Mouse (Mus musculus): Measurements from ENCODE around the gene Nrros. TPM values are rescaled to one million over a fixed set of nuclear protein-coding genes. Genes with fewer than 3 reads are reported as not detected.

Nrros gene
- total RNA-seq, 4 experiments from 2014 or later, result 5.5 to 9.9 (median 8.4) TPM

- no peak for DNase-seq
Measured at GRCm38 (mm10) chr16:32160742-32161323, 4.6 kb downstream of the Nrros start.

GRCm38 (mm10) chr16:32158966-32159365, 6.4 kb downstream of the Nrros start:
- no peak for DNase-seq

- DNase-seq, result no peak
Measured at GRCm38 (mm10) chr16:32157369-32157768, 8.0 kb downstream of the Nrros start.

- DNase-seq, result no peak
Measured at GRCm38 (mm10) chr16:32156719-32157118, 8.7 kb downstream of the Nrros start.

GRCm38 (mm10) chr16:32154437-32154836, 11.0 kb downstream of the Nrros start:
- peak; percentile 82 for DNase-seq

- no peak for DNase-seq
Measured at GRCm38 (mm10) chr16:32153976-32154375, 11.4 kb downstream of the Nrros start.

GRCm38 (mm10) chr16:32147589-32148207, 17.7 kb downstream of the Nrros start:
- DNase-seq, result no peak

- DNase-seq, result no peak
Measured at GRCm38 (mm10) chr16:32144592-32144991, 20.8 kb downstream of the Nrros start.

- no peak for DNase-seq
Measured at GRCm38 (mm10) chr16:32143766-32144165, 21.6 kb downstream of the Nrros start.

GRCm38 (mm10) chr16:32138954-32139353, 26.4 kb downstream of the Nrros start:
- DNase-seq, result no peak

GRCm38 (mm10) chr16:32135842-32136357, 29.5 kb downstream of the Nrros start:
- DNase-seq, result no peak

GRCm38 (mm10) chr16:32133148-32133547, 32.2 kb downstream of the Nrros start:
- no peak for DNase-seq

GRCm38 (mm10) chr16:32130190-32130826, 35.1 kb downstream of the Nrros start:
- DNase-seq, result no peak

GRCm38 (mm10) chr16:32129449-32130189, 35.8 kb downstream of the Nrros start:
- DNase-seq, result no peak

- no peak for DNase-seq
Measured at GRCm38 (mm10) chr16:32127046-32127445, 38.3 kb downstream of the Nrros start.

- no peak for DNase-seq
Measured at GRCm38 (mm10) chr16:32125364-32125763, 40.0 kb downstream of the Nrros start.

- DNase-seq, result no peak
Measured at GRCm38 (mm10) chr16:32124444-32125335, 40.7 kb downstream of the Nrros start.

- DNase-seq, result no peak
Measured at GRCm38 (mm10) chr16:32124020-32124419, 41.4 kb downstream of the Nrros start.

- DNase-seq, result no peak
Measured at GRCm38 (mm10) chr16:32120454-32120853, 44.9 kb downstream of the Nrros start.

GRCm38 (mm10) chr16:32116186-32116585, 49.2 kb downstream of the Nrros start:
- DNase-seq, result no peak

- no peak for DNase-seq
Measured at GRCm38 (mm10) chr16:32115781-32116180, 49.6 kb downstream of the Nrros start.

Measured in adrenal gland, adult 8-10 months (tissue).